Mouse (Mus musculus): ENCODE results near the gene Gm5591. TPM values are rescaled to one million over a fixed set of nuclear protein-coding genes. Genes with fewer than 3 reads are reported as not detected.
"Not testable (repeated sequence)": the region's sequence is repeated elsewhere in the genome, so short reads cannot be mapped to it uniquely, and the experiment has no call there.

Gene Gm5591
- polyA plus RNA-seq (2012; rRNA removed), result not detected in 2 replicates

DNA sequence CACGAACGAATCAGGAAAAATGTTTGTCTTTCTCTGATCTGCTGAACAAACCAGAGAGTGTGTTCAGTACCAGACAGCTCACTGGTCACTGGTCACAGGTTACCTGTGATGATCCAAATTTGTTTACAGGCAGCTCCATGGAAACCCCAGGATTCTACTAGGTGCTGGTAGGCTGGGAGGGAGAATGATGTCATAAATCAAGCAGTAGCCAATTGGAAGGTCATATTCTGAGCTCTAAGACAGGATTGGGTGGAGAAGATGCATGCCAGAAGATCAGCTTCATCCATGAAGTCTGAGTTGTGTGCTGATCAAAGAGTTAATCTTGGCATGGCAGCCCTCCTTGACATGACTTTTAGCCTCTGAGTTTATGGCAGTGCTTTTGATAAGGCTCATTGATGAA lies at the start of gene Gm5591:
Gm5591 (minus strand) TSS at position 101 of the 400 bp plus-strand sequence.
- DNase-seq (ENCODE audit: low read depth), result not testable (repeated sequence)

DNA sequence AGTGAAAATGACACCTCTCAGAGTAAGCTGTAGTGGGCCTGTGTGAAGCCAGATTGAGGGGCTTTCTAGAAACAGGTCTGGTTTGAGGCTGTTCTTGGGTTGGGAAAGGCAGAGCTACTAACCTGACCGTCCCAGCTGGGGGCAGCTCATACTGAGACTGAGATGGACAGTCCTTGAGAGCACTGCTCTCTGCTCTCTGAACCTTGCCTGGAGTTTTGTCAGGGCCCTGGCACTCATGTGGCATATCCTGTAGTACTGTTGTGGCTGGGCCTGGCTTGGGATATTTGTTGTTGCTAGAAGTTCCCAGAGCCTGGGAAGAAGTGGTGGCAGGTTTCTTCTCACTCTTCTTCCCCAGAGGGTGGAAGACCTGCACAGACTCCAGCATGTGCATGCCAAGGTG lies 39.5 kb downstream of the Gm5591 start:
- DNase-seq (ENCODE audit: low read depth), result not testable (repeated sequence)
